25 mouse cellular contexts compared by ENCODE assay signal in genomic region chr3:40164181-40164580, GRCm38 (mm10).
DNase-seq lines count a peak whose midpoint lies in the region; ATAC-seq and TF ChIP-seq lines count a peak whose summit lies in the region.
"Had no signal": no experiment of that assay in that cellular context is flagged by ENCODE, and none has a peak within 500 bp of the region (broad histone marks: within the 10 kb centered on the region; RNA-seq: fewer than 3 reads in every experiment).

No protein-coding gene starts in this region.

- no peak overlapping the region for H3K27ac ChIP-seq in forebrain, embryonic 16.5 days (ENCODE audit: low read length)
- H3K27ac ChIP-seq in forebrain, embryonic 12.5 days: no peak overlapping the region
- H3K27ac ChIP-seq in layer of hippocampus, adult 2 months: peak overlapping the region; percentile 66
- H3K27ac ChIP-seq: gastrocnemius, adult 2 months; hindbrain, embryonic 13.5 days; left cerebral cortex, adult 2 months had no signal

- 60% methylated on average over 1 of the region's 1 CpGs for WGBS in forebrain, embryonic 16.5 days
- 83% methylated on average over 1 of the region's 1 CpGs for WGBS in forebrain, embryonic 12.5 days

- H3K4me2 ChIP-seq in forebrain, embryonic 16.5 days (ENCODE audit: low read length): no peak overlapping the region
- H3K4me2 ChIP-seq in forebrain, embryonic 12.5 days: no peak overlapping the region
- H3K4me2 ChIP-seq: heart, embryonic 12.5 days; hindbrain, embryonic 13.5 days; liver, embryonic 11.5 days had no signal

- peak; percentile 37 for TF ChIP-seq CTCF in layer of hippocampus, adult 2 months (conservative IDR thresholded peaks at IDR 0.05)

- 0 out of 2 replicates have a peak, but pooled peaks cover 6% of the 10 kb centered on the region for H3K4me1 ChIP-seq in forebrain, embryonic 16.5 days (replicated peaks; ENCODE audit: control insufficient read depth, insufficient read depth, low read length)
- peaks cover 3% of the 10 kb centered on the region; the same call in 1 of the 2 replicates for H3K4me1 ChIP-seq in forebrain, embryonic 12.5 days
- H3K4me1 ChIP-seq: heart, embryonic 12.5 days; megakaryocyte, embryonic 14.5 days had no signal

- peak; percentile 89 for ATAC-seq in forebrain, embryonic 16.5 days
- no peak for ATAC-seq in forebrain, embryonic 12.5 days (ENCODE audit: low FRiP score)
- ATAC-seq: inflammation-experienced regulatory T-cells, adult 6 months had no signal

- H3K9me3 ChIP-seq in forebrain, embryonic 16.5 days (ENCODE audit: control insufficient read depth, low read length): no peaks in the 10 kb centered on the region
- no peaks in the 10 kb centered on the region for H3K9me3 ChIP-seq in forebrain, embryonic 12.5 days
- H3K9me3 ChIP-seq: heart, embryonic 12.5 days; hindbrain, embryonic 13.5 days had no signal

- no peak overlapping the region for H3K9ac ChIP-seq in forebrain, embryonic 16.5 days (replicated peaks; ENCODE audit: low read depth, low read length)
- no peak overlapping the region for H3K9ac ChIP-seq in forebrain, embryonic 12.5 days
- H3K9ac ChIP-seq: heart, embryonic 12.5 days; hindbrain, embryonic 13.5 days had no signal

- DNase-seq in left cerebral cortex, adult 9 months (ENCODE audit: low spot score in 2 of 2): peak; percentile 8 to 11
- DNase-seq in left cerebral cortex, adult 11 months (ENCODE audit: low spot score): no peak
- peak; percentile 39 to 79 for DNase-seq in layer of hippocampus, adult 2 months (ENCODE audit: low spot score in 2 of 2)
- no peak for DNase-seq in spleen, postnatal 4 days (ENCODE audit: low spot score in 2 of 2)
- DNase-seq in B cell, adult 2 months: no peak
- DNase-seq: adrenal gland, adult 2 months; cerebellum, adult 11 months; cerebellum, postnatal 25 days; gastrocnemius, adult 2 months; heart, postnatal 14 days; kidney, adult 2 months; kidney, postnatal 10 days; lung, adult 18-20 months; midbrain, embryonic 14.5 days; spleen, adult 18-20 months; thymus, adult 2 months had no signal

- H3K27me3 ChIP-seq in forebrain, embryonic 16.5 days (replicated peaks; ENCODE audit: control insufficient read depth, insufficient read depth, low read length): no peaks in the 10 kb centered on the region
- H3K27me3 ChIP-seq in forebrain, embryonic 12.5 days: no peaks in the 10 kb centered on the region
- H3K27me3 ChIP-seq: heart, embryonic 12.5 days; hindbrain, embryonic 13.5 days; megakaryocyte, embryonic 14.5 days had no signal

- no peaks in the 10 kb centered on the region for H3K36me3 ChIP-seq in forebrain, embryonic 16.5 days (ENCODE audit: control insufficient read depth, insufficient read depth)
- no peaks in the 10 kb centered on the region for H3K36me3 ChIP-seq in forebrain, embryonic 12.5 days (replicated peaks)
- H3K36me3 ChIP-seq: heart, embryonic 12.5 days; hindbrain, embryonic 13.5 days had no signal

- no peak overlapping the region for H3K4me3 ChIP-seq in forebrain, embryonic 16.5 days (replicated peaks; ENCODE audit: low read length)
- H3K4me3 ChIP-seq in forebrain, embryonic 12.5 days (replicated peaks): no peak overlapping the region
- H3K4me3 ChIP-seq in layer of hippocampus, adult 2 months: no peak overlapping the region
- H3K4me3 ChIP-seq: gastrocnemius, adult 2 months; heart, embryonic 12.5 days; hindbrain, embryonic 13.5 days; left cerebral cortex, adult 2 months; megakaryocyte, embryonic 14.5 days; myocyte had no signal

Comparison
In these comparisons a context has a peak if more than half of its experiments do, and no peak if none do; other contexts are left out.
1. DNase-seq: peak in left cerebral cortex, adult 9 months (2 of 2) and layer of hippocampus, adult 2 months (2 of 2); none in left cerebral cortex, adult 11 months (single experiment), spleen, postnatal 4 days (0 of 2) and B cell, adult 2 months (0 of 2).